Mouse (Mus musculus) liver (tissue): ENCODE results near the gene Pdxk.
"Not testable (repeated sequence)": the region's sequence is repeated elsewhere in the genome, so short reads cannot be mapped to it uniquely, and the experiment has no call there.

Source experiments
- DNase-seq: peaks from one replicate; pipeline ENCODE4 v3.0.0-alpha.2; 2020; ENCODE audit warnings: mixed read lengths

Pdxk gene

DNA sequence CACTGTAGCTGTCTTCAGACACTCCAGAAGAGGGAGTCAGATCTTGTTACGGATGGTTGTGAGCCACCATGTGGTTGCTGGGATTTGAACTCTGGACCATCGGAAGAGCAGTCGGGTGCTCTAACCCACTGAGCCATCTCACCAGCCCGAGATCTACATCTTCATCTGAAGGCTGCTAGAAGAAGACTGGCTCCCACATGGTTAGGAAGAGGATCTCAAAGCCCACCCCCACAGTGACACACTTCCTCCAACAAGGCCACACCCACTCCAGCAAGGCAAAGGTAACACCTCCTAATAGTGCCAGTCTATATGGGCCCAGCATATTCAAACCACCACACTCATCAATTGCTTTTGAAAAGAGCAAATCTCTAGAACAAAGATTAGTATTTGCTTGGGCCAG is 49.8 kb downstream of the Pdxk start:
- DNase-seq, result not testable (repeated sequence)

DNA sequence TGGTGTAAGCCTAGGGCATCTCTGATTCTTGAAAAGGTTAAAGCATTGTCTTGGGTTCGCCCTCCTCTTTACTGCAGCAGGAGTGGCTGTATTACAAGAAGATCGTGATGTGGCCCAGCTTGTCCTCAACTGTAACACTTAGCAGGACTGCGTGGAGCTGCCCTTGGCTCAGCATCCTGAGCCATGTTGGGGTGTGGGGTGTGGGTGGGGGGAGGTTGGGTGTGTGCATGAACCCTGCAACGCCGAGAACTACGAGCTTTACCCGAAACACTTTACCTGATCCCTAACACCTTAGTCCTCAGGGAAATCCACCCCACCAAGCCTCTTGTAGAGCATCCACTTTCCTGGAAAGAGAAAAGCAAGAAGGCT is 51.6 kb downstream of the Pdxk start:
- no peak for DNase-seq

DNA sequence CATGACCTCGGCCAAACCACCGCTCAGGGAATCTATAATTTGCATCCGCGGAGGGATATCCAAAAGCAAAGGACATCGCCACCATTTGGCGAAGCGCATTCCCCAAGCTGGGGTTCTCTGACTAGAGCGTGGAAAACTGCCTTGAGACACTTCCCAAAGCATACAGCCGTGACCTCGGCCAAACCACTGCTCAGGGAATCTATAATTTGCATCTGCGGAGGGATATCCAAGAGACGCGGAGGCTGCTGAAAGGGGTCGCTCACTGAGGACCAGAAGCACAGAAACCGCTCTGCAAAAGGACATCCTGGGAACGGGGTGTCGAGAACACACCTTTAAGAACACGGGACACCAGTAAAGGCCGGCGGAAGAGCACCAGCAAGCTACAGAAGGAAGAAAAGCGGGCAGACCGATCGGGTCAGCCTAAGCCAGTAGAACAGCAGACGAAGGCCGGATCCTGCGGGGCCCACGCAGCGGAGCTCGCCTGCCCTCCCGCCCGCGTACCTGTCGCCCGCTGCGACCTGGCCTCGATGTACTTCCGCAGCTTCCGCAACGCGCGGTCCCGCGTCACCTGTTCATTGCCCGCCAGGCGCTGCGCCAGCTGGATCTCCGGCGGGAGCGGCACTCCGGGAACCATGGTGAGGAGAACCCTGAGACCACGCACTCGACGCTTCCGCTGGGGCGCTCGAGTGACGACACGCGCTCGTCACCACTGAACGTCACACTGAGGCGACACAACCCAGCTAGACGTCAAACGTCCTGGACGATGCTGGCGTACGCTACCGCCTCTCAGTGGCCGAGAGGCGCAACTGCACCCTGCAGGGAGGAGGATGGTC is 52.2 kb downstream of the Pdxk start, which contains the start of gene Rrp1:
Rrp1 (minus strand) TSS at position 725 of the 833 bp plus-strand sequence.
- peak; percentile 91 for DNase-seq

DNA sequence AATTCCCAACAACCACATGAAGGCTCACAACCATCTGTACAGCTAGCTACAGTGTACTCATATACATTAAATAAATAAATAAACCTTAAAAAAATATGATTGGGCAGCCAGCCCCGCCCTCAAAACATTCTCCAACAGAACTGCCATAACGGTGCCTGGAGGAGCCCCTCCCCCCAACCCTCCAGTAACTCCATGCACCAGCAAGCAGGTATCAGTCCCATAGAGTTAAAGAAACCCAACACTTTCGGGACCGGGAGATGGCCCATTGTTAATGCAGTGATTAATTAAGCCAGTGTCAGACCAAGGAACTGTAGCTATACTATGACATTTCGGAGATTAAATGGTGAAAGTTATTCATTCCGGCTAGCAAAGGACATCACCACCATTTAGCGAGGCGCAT is 52.9 kb downstream of the Pdxk start:
- DNase-seq, result no peak

DNA sequence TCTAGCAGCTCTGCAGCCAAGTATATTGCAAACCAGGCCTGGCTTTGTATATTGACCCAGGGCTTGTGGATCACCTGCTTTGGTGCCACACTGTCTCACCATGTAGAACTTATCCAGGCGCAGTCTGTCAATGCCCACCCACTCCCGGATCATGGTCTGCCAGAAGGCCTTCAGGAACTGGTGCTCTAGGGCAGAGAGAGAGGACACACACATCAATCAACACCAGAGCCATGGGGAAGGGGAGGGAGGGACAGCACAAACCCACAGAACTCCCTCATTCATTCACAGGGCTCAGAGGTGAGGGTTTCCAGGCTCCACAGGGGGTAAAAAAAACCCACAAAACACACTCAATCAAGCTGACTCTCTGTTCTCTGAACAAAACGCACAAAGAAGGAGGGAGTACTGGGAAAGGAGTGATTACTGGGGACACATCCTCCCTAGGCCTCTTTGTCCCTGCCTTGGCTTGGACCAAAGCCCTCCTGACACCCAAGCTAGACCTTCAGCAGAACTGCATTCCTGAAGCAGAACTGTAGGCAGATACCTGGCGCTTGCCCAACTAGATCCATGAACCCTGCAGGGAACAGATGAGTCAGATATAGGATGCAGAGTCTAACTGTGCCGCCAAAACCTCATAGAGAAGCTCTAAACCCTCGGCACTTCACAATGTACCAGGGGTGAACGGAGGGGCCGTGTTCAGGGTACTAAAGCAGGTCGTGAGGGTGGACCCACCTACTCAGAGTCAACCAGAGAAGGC is 55.6 kb downstream of the Pdxk start:
- DNase-seq, result no peak

DNA sequence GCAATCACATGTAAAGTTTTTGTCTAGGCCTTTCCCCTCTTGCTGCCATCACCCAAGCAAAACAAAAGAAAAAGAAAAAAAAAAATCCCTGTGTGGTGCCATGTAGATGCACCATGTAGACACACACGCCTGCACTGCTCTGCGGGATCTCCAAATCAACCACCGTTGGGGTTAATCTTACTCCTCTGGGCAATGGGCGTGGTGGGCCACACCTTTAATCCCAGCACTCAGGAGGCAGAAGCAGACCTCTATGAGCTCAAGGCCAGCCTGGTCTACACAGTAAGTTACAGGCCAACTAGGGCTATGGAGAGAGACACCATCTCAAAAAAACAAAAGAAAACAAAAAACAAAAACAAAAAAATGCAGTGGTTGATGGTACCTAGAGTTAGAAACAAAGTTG is 57.6 kb downstream of the Pdxk start:
- DNase-seq, result peak; percentile 47

DNA sequence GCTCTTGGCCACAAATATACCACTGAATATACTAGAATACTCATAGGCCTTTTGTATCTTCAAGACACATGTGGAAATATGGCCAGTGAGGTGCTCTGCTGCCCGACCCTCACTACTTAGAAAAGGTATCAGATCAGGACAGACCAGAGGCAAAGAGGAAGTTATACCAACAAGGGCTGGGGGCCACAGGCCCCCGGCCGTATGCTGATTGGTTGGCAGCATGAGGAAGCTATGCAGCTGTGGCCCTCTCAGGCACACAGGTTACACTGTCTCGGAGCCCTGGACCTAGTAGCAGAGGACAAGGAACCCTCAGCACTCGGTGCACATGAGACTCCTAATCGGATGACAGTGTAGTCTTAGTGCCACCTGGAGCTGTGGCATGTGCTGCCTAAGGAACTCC is 58.6 kb downstream of the Pdxk start:
- no peak for DNase-seq

DNA sequence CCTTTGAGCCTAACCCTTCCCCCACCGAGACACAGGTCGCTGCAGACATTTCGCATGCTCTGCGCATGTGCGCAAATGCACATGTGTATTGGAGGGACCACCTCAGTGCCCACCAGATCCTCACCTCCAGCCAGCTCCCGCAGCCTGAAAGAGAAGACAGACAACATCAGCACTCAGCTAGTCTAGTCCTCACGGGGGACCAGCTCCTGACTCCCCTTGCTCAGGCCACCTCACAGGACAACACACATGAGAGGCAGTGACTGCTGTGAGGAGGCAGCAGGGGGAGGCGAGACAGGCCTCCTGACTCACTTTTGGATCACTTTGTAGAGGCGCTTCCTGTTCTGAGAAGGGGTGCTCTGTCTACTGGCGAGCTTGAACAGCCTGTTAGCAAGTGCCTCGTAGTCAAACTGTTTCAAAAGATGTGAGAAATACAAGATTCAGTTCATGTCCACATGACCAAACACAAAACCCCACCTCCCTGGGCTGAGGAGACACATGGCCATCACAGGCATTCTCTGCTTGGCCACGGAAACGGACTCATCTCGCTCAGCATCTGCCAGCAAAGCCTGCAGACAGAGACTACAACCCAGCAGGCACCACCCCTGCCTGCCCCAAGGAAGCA is 62.4 kb downstream of the Pdxk start:
- no peak for DNase-seq

DNA sequence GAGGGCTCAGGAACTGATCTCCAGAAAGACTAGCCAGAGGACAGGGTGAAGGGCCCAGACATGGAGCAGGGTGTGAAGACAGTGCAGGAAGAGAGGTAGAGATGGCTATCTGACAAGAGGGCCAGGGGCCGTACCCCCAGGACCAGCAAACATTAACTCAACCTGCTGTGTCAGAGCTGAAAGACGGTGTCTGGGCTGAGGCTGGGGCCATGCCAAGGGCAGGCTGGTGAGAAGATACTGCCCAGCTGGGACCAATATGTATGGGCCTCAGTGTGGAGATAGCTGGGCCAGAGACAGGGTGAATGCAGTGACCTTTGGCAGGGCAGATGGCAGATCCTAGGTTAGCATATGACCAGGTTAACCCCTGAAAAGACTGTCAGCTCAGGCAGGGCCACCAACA is 63.6 kb downstream of the Pdxk start:
- DNase-seq, result no peak

DNA sequence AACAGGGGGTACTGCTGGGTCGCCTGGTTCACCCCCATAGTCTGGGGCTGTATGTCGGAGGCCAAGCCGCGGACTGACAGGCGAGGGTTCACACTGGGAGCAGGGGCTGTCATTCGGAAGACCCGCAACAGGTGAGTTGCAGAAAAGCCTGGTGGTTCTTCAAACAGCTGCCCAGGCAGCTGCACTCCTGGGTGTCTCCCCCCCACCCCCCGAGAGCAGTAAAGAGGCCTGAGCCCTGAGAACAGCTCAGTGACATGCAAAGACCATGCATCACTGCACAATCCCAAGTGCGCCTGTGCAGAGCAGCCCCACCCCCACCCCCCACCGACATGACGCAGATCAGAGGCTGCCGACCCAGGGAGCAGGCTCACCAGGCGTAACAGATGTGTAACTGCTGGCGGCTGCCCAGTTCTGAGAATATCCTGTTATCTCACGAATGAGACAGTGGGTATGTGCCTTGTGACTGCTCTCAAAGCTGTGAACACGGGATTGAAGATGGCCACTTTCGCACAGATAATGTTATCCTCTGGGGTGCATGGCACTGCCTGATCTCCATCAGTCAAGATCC is 65.6 kb downstream of the Pdxk start:
- DNase-seq, result peak; percentile 76

DNA sequence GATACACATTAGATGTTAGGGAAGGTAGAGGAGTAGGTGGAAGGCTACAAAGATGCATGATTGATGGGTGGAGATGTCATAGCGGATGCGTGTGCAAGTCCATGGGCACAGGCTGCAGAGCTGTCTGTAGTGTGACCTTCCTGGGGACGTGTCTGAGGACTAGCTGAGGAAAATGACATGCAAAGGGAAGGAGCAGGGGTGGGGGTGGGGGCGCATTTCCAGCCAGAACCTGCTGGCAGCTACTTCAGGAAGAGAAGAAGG is 68.2 kb downstream of the Pdxk start:
- DNase-seq, result no peak

DNA sequence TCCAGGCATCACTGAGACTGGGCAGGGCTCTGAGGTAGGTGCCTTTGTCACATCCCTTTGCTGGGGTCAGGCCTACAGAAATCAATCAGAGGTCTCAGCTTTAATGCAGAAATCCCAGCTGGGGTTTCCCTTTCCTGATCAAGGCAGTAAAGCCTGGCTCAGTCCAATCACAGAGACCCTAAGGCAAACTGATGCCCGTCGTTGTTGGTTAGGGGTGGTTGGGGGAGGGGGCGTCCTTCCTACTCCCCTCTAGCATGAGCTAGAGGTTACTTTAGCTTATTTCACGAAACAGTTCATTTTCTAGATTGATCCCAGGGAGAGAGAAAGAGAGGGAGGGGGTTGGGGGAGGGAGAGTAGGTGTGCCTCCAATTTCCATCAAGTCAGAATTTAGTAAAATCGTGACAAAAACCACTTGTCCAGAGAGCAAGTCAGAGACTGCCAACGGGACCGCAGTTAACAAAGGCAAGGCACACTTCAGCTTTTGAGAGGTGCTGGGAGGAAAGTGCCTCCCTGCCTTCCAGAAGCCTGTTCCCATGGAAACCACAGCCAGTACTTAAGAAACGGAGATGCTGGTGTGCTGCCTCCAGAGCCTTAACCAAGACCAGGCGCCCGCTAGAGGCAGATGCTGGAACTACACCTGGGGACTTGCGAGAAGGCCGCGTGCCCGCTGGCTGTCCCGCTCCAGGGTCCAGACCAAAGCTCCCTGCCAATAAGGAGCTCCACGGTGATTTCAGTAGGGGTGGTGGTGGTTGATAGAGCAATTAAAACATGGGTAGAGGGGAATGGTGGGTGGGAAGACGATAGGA is 68.8 kb downstream of the Pdxk start:
- DNase-seq, result peak; percentile 94

DNA sequence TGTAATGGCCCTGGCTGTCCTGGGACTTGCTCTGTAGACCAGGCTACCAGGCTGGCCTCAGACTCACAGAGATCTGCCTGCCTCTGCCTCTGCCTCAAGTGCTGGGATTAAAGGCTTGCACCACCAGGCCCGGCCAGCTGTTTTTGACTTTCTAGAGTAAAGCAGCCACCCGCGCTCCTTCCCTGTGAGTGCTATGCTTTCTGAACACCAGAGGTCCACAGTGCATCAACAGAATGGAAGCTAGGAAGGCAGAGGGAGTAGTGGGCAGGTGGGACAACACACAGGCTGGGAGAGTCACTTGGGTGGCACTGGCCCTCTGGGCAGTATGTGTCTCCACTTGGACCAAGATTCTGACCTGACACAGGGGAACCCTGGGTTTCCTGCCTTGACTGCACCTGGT is 69.4 kb downstream of the Pdxk start:
- DNase-seq, result no peak

DNA sequence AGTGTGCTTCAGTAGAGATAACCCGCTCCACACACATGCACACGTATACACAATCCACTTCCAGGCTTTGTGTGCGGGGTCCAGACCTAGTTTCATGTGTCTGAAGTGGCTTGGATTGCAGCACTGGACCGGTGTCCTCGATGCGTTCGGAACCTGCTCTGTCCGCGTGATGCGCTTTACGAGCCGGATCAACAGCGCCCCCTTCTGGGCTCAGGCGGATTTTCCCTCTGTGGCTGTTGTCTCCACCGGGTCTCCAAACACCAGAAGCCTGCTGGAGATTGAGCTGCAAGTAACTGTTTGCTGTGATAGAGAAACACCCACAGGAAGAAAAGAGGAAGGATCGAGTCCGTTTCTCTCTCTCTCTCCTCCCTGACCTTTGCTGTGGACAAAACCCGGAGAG is 72.7 kb downstream of the Pdxk start:
- peak; percentile 76 for DNase-seq

DNA sequence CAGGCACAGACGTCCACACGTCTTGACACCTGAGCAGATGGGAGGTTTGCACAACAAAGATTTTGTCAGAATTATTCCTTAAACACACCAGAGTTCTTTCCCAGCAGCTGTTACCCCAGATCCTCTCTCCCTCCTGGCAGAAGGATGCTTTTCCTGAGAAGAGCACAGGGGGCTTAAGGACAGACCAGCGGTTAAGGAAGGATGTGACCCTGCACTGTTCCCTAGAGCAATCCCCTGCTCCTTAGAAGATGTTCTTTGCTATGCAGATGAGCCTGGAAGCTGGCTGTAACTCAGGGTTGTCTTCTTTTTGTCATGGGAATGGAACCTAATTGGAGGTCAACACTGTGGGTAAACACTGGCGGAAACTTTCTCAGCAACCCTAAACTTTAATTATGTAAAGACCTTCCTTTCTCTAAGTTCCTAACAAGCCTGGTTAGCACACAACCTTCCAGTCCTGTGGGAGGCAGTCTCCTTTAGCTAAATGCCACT is 73.7 kb downstream of the Pdxk start:
- DNase-seq, result no peak

DNA sequence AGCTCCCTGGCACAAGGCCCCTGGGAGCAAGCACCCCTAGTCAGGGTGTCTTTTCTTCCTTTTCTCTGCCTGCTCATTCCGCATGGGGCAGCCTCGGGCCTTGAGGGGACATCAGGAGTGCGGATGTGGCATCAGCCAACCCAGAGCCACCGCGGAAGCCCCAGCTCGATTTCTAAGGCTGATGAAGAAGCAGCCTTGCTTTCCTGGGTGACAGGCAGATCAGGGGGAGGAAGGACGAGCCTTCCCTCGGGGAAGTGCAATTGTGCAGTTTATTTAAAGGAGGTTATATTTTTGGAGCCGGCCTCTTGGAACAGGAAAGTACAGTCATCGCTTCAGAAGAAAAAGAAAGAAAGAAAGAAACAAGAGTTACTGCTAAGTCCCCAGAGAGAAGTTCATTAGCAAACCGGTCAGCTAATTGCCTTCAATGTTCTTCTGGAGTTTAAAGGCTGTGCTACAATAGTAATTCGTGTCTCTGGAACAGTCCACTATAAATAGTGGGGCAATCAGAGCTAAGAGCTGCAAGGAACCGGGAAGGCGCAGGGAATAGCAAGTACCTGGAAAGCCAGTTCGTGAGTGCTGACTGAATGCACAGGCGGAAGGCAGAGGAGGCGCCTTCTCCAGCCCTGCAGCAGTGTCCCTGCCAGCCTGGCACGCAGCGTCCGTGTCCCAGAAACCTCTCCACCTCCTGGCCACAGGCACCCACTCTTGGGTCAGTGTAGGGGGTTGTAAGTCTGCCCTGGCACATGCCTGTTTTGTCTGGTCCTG is 76.4 kb downstream of the Pdxk start:
- no peak for DNase-seq
